Mouse (Mus musculus): ENCODE measurements around the gene Trim56. TPM values are rescaled to one million over a fixed set of nuclear protein-coding genes. Genes with fewer than 3 reads are reported as not detected.

Gene Trim56
- polyA plus RNA-seq, 1 experiment from 2014 or later, result 3.9 TPM

- WGBS, result 79% methylated on average over 4 of the region's 4 CpGs
- no peak for DNase-seq (ENCODE audit: low spot score)
These were observed 9.6 kb downstream of the Trim56 start for GRCm38 (mm10) chr5:137106434-137106833.

GRCm38 (mm10) chr5:137103969-137104368 lies 12.0 kb downstream of the Trim56 start:
- no peak for DNase-seq (ENCODE audit: low spot score)
- peaks cover 7% of the 10 kb centered on the region for H3K4me1 ChIP-seq
- no peaks in the 10 kb centered on the region for H3K36me3 ChIP-seq
- no peak overlapping the region for H3K27ac ChIP-seq (replicated peaks)
- H3K9me3 ChIP-seq (replicated peaks), result no peaks in the 10 kb centered on the region
- 87% methylated on average over 2 of the region's 2 CpGs for WGBS
- H3K4me3 ChIP-seq, result no peak overlapping the region
- H3K27me3 ChIP-seq (ENCODE audit: low read depth, poor library complexity, severe bottlenecking), result no peaks in the 10 kb centered on the region

More at GRCm38 (mm10) chr5:137106434-137106833, 9.6 kb downstream of the Trim56 start:
- Histone ChIP-seq H3K4me1 (peaks cover 7% of the 10 kb centered on the region), H3K9me3 (replicated peaks) (no peaks in the 10 kb centered on the region), H3K27me3 (ENCODE audit: low read depth, poor library complexity, severe bottlenecking) (no peaks in the 10 kb centered on the region), H3K4me3 (no peak overlapping the region), H3K27ac (replicated peaks) (no peak overlapping the region), H3K36me3 (no peaks in the 10 kb centered on the region)

- 74% methylated on average over 28 of the region's 28 CpGs for WGBS
- H3K4me3 ChIP-seq, result no peak overlapping the region
- no peak for DNase-seq (ENCODE audit: low spot score)
- no peaks in the 10 kb centered on the region for H3K27me3 ChIP-seq (ENCODE audit: low read depth, poor library complexity, severe bottlenecking)
- H3K9me3 ChIP-seq (replicated peaks), result no peaks in the 10 kb centered on the region
- peak overlapping the region; percentile 7; the same call in 1 of the 2 replicates for H3K27ac ChIP-seq (replicated peaks)
- H3K36me3 ChIP-seq, result no peaks in the 10 kb centered on the region
- H3K4me1 ChIP-seq, result peaks cover 7% of the 10 kb centered on the region
These were observed 13.2 kb downstream of the Trim56 start for GRCm38 (mm10) chr5:137102575-137103522.

- WGBS, result 81% methylated on average over 10 of the region's 10 CpGs
- no peak for DNase-seq (ENCODE audit: low spot score)
- Histone ChIP-seq H3K27ac (replicated peaks) (0 out of 2 replicates have a peak overlapping the region, but pooled peaks have one; percentile 7), H3K4me3 (no peak overlapping the region), H3K9me3 (replicated peaks) (no peaks in the 10 kb centered on the region), H3K27me3 (ENCODE audit: low read depth, poor library complexity, severe bottlenecking) (no peaks in the 10 kb centered on the region), H3K4me1 (peaks cover 7% of the 10 kb centered on the region), H3K36me3 (no peaks in the 10 kb centered on the region)
These were observed 13.9 kb downstream of the Trim56 start for GRCm38 (mm10) chr5:137102078-137102477.

GRCm38 (mm10) chr5:137100660-137101059 lies 15.3 kb downstream of the Trim56 start:
- no peak overlapping the region for H3K27ac ChIP-seq (replicated peaks)
- 67% methylated on average over 4 of the region's 4 CpGs for WGBS
- H3K36me3 ChIP-seq, result no peaks in the 10 kb centered on the region
- DNase-seq (ENCODE audit: low spot score), result no peak
- H3K9me3 ChIP-seq (replicated peaks), result no peaks in the 10 kb centered on the region
- H3K27me3 ChIP-seq (ENCODE audit: low read depth, poor library complexity, severe bottlenecking), result no peaks in the 10 kb centered on the region
- H3K4me1 ChIP-seq, result peaks cover 7% of the 10 kb centered on the region
- H3K4me3 ChIP-seq, result no peak overlapping the region

GRCm38 (mm10) chr5:137098418-137098817 lies 17.6 kb downstream of the Trim56 start:
- no peaks in the 10 kb centered on the region for H3K36me3 ChIP-seq
- no peaks in the 10 kb centered on the region for H3K9me3 ChIP-seq (replicated peaks)
- H3K27ac ChIP-seq (replicated peaks), result no peak overlapping the region
- no peaks in the 10 kb centered on the region for H3K27me3 ChIP-seq (ENCODE audit: low read depth, poor library complexity, severe bottlenecking)
- WGBS, result 78% methylated on average over 11 of the region's 11 CpGs
- no peak overlapping the region for H3K4me3 ChIP-seq
- no peak for DNase-seq (ENCODE audit: low spot score)
- peaks cover 7% of the 10 kb centered on the region for H3K4me1 ChIP-seq

GRCm38 (mm10) chr5:137096037-137096436 lies 20.0 kb downstream of the Trim56 start:
- H3K4me1 ChIP-seq, result no peaks in the 10 kb centered on the region
- no peaks in the 10 kb centered on the region for H3K36me3 ChIP-seq
- H3K4me3 ChIP-seq, result no peak overlapping the region
- no peaks in the 10 kb centered on the region for H3K27me3 ChIP-seq (ENCODE audit: low read depth, poor library complexity, severe bottlenecking)
- no peaks in the 10 kb centered on the region for H3K9me3 ChIP-seq (replicated peaks)
- whole genome bisulfite sequencing, result 97% methylated on average over 1 of the region's 1 CpGs
- H3K27ac ChIP-seq (replicated peaks), result no peak overlapping the region
- DNase-seq (ENCODE audit: low spot score), result no peak

GRCm38 (mm10) chr5:137095135-137095534 lies 20.9 kb downstream of the Trim56 start:
- Histone ChIP-seq H3K9me3 (replicated peaks) (no peaks in the 10 kb centered on the region), H3K4me1 (no peaks in the 10 kb centered on the region), H3K4me3 (no peak overlapping the region), H3K27me3 (ENCODE audit: low read depth, poor library complexity, severe bottlenecking) (no peaks in the 10 kb centered on the region), H3K27ac (replicated peaks) (no peak overlapping the region), H3K36me3 (no peaks in the 10 kb centered on the region)
- 91% methylated on average over 10 of the region's 10 CpGs for WGBS
- DNase-seq (ENCODE audit: low spot score), result no peak

GRCm38 (mm10) chr5:137093720-137094119 lies 22.3 kb downstream of the Trim56 start:
- Histone ChIP-seq H3K27me3 (ENCODE audit: low read depth, poor library complexity, severe bottlenecking) (no peaks in the 10 kb centered on the region), H3K4me3 (no peak overlapping the region), H3K9me3 (replicated peaks) (no peaks in the 10 kb centered on the region; the same call in 1 of the 2 replicates), H3K27ac (replicated peaks) (no peak overlapping the region), H3K4me1 (no peaks in the 10 kb centered on the region), H3K36me3 (no peaks in the 10 kb centered on the region)
- no peak for DNase-seq (ENCODE audit: low spot score)
- WGBS, result 86% methylated on average over 9 of the region's 9 CpGs

GRCm38 (mm10) chr5:137091560-137091959 lies 24.4 kb downstream of the Trim56 start:
- no peaks in the 10 kb centered on the region for H3K27me3 ChIP-seq (ENCODE audit: low read depth, poor library complexity, severe bottlenecking)
- H3K36me3 ChIP-seq, result no peaks in the 10 kb centered on the region
- H3K4me1 ChIP-seq, result no peaks in the 10 kb centered on the region
- H3K27ac ChIP-seq (replicated peaks), result no peak overlapping the region
- 72% methylated on average over 6 of the region's 6 CpGs for WGBS
- H3K9me3 ChIP-seq (replicated peaks), result peaks cover 17% of the 10 kb centered on the region
- H3K4me3 ChIP-seq, result no peak overlapping the region
- no peak for DNase-seq (ENCODE audit: low spot score)

- peaks cover 19% of the 10 kb centered on the region for H3K9me3 ChIP-seq (replicated peaks)
- no peaks in the 10 kb centered on the region for H3K4me1 ChIP-seq
- no peaks in the 10 kb centered on the region for H3K36me3 ChIP-seq
- no peaks in the 10 kb centered on the region for H3K27me3 ChIP-seq (ENCODE audit: low read depth, poor library complexity, severe bottlenecking)
- DNase-seq (ENCODE audit: low spot score), result no peak
- 82% methylated on average over 10 of the region's 10 CpGs for WGBS
- H3K4me3 ChIP-seq, result no peak overlapping the region
- no peak overlapping the region for H3K27ac ChIP-seq (replicated peaks)
These were observed 25.1 kb downstream of the Trim56 start for GRCm38 (mm10) chr5:137090870-137091269.

- DNase-seq (ENCODE audit: low spot score), result no peak
- WGBS, result 92% methylated on average over 8 of the region's 8 CpGs
These were observed 28.6 kb downstream of the Trim56 start for GRCm38 (mm10) chr5:137087410-137087809.

GRCm38 (mm10) chr5:137085731-137086130 lies 30.3 kb downstream of the Trim56 start:
- H3K9me3 ChIP-seq (replicated peaks), result peaks cover 19% of the 10 kb centered on the region

More at GRCm38 (mm10) chr5:137087410-137087809, 28.6 kb downstream of the Trim56 start:
- Histone ChIP-seq H3K4me3 (no peak overlapping the region), H3K27me3 (ENCODE audit: low read depth, poor library complexity, severe bottlenecking) (no peaks in the 10 kb centered on the region), H3K36me3 (no peaks in the 10 kb centered on the region), H3K4me1 (no peaks in the 10 kb centered on the region), H3K9me3 (replicated peaks) (peaks cover 19% of the 10 kb centered on the region), H3K27ac (replicated peaks) (no peak overlapping the region)

More at GRCm38 (mm10) chr5:137085731-137086130, 30.3 kb downstream of the Trim56 start:
- 0 out of 2 replicates have a peak, but pooled peaks cover 2% of the 10 kb centered on the region for H3K4me1 ChIP-seq
- no peak overlapping the region for H3K4me3 ChIP-seq
- H3K36me3 ChIP-seq, result no peaks in the 10 kb centered on the region
- DNase-seq (ENCODE audit: low spot score), result no peak
- no peaks in the 10 kb centered on the region for H3K27me3 ChIP-seq (ENCODE audit: low read depth, poor library complexity, severe bottlenecking)
- 87% methylated on average over 3 of the region's 3 CpGs for WGBS
- no peak overlapping the region for H3K27ac ChIP-seq (replicated peaks)

Measured in midbrain, embryonic 10.5 days (tissue).